Mouse (Mus musculus) lung, postnatal 0 days (tissue): ENCODE results near the gene Efna5.

Experiments
- CTCF ChIP-seq: IDR thresholded peaks from 2 replicates; pipeline ENCODE4 v1.5.1; 2016; ENCODE audit warnings: antibody characterized with exemption, mild to moderate bottlenecking
- EP300 ChIP-seq: IDR thresholded peaks from 2 replicates; pipeline ENCODE4 v1.6.1; 2016; ENCODE audit warnings: antibody characterized with exemption, mild to moderate bottlenecking, control low read depth

- TF ChIP-seq CTCF (no peak), EP300 (no peak)
Observed at GRCm38 (mm10) chr17:62603604-62604003, 277.5 kb downstream of the Efna5 start.
